Mouse (Mus musculus) retina, embryonic 14.5 days (tissue): Measurements from ENCODE around the gene Nucb2.

Experiments
- DNase-seq: peaks from one replicate; pipeline ENCODE4 v3.0.0-alpha.2; 2015; ENCODE audit warnings: low spot score

Gene Nucb2

DNA sequence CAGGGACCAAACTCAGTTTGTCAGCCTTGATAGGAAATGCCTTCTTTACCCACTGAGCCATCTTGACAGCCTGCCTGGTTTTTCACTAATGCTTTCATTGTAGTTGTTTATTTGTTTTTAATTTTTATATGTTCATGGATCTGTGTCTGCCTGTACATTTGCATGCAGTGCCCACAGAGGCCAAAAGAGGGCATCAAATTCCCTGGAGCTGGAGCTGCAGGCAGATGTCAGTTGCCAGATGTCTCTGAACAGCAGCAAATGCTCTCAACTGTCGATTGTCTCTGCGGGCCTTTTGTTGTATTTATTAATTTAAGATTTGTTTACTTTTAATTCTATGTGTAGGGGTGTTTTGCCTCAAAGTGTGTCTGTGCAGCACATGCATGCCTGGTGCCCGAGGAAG, 15.6 kb downstream of the Nucb2 start:
- DNase-seq, result peak; percentile 52

DNA sequence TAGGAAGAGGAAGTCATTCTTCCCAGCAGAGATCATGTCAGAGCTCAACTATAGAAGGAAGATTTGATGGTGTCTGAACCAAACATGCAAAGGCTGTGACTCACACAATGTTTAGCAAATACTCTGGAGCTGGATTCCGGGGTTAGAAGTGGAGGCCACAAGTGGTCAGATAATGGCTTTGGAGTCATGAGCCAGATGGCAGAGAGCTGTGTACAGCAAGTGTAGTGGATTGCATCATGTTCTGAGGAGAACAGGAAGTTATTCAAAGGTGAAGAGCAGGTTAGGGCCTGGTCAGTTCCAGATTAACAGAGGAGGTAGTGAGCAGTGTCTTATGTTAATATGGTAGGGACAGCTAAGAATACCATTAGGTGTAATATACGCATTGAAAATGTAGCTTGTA, 20.4 kb downstream of the Nucb2 start:
- DNase-seq, result no peak

DNA sequence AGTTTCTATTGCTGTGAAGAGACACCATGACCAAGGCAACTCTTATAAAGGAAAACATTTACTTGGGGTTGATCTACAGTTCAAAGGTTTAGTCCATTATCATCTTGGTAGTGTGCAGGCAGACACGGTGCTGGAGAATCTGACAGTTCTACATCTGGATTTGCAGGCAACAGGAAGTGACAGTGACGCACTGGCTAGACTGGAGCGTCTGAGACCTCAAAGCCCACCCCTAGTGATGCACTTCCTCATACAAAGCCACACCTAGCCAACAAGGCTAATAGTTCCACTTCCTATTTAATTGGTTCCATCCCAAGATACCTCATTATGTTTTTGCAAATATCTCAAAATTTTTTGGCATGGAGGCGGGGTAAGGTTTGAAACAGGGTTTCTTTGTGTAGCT, 25.6 kb downstream of the Nucb2 start:
- DNase-seq, result no peak

DNA sequence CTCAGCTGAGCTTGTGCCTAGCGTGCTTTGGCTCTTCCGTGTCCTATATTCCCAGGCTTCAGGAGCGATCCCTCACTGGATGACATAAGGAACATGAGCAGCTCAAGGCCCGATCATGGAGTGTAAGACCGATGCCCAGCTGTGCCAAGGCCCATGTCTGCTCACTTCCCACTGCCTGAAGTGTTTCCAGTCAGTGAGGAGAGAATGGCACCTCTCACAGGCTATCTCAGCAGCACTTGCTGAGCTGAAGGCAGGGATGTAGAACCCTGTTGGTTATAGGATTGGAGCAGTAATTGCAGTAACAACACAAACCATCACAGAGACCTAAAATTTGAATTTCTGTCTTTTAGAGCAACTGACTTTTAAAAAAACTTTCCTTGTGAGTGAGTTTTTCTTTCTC, 26.3 kb downstream of the Nucb2 start:
- DNase-seq, result no peak

DNA sequence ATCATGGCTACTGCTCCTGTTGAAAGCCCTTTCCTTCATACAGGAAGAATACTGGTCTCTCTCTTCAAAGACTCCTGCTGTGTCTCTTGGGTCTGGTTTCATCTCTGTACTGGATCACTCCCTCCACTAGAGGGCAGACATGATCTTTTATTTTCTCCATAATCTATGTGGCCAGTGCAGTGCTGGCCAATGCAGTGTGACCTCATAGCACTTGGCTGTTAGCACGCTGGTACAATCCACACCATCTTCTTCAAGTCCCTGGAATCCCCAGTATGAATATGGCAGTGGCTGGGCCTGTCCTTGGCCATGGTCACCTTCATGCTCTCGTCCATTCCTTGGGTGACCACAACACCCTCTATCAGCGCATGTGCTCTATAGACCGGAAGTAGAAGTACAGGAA, 27.1 kb downstream of the Nucb2 start:
- peak; percentile 86 for DNase-seq

DNA sequence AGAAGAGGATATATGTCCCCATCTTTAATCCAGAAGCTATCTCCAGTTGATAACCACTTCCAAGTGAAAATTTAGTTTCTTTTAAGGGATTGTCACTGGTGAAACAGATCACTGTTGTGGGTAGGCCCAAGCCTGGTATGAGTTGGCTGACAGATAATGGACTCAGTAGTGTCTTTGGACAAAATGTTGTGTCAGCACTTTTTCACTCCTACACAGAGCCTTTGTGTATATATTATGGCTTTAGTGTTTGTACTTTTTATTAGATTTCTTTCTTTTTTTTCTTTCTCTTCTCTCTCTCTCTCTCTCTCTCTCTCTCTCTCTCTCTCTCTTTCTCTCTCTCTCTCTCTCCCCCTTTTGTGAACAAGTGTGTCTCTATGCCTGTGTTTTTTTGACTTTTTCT, 52.7 kb downstream of the Nucb2 start:
- DNase-seq, result no peak

DNA sequence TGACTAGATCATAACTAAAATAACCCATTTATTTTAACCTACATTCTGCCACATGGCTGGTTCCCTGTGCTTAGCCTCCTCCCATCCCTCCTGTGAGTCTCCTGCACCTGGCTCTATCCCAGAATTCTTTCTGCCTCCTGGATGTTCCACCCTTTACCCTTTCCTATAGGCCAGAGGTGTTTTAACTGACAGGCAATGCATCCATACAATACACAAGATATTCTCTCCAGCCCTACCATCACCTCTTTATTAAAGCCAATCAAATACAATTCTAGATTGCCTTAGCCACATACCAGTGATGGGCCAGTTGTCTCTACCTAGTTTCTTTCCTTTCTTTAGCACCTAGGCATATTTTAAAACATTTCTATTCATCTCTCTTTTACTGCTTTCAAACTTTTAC, 70.4 kb downstream of the Nucb2 start:
- DNase-seq, result no peak
